Mouse (Mus musculus) cerebellum, adult 9-10 months (tissue): ENCODE measurements around the gene Neurl2.
"Not testable (repeated sequence)": the region's sequence is repeated elsewhere in the genome, so short reads cannot be mapped to it uniquely, and the experiment has no call there.

Experiments used
- DNase-seq: peaks from one replicate; pipeline ENCODE4 v3.0.0; 2022

Neurl2 gene

GRCm38 (mm10) chr2:164833314-164833959 is at the start of gene Neurl2:
Gene Neurl2 (minus strand): TSS chr2:164833456.
- DNase-seq: peak; percentile 95

DNA sequence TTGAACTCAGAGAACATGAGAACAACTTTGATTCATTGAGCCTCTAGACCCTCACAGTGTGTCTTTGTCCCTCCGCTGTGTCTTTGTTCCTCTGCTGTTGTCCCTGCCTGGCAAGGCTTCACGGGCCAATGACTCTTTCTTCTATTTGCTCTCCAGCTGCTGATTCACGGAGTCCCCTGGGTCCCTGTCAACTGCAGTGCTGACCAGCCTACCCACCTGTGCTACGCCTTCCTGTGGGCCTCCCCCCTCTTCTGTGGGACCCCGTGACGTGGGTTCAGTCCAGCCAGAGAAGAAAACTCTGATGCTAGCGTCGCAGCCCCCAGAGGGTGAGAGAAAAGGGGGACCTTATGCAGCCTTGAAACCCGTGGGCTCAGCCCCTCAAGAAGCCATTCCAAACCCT is 49.4 kb upstream of the Neurl2 start:
- peak; percentile 38 for DNase-seq

DNA sequence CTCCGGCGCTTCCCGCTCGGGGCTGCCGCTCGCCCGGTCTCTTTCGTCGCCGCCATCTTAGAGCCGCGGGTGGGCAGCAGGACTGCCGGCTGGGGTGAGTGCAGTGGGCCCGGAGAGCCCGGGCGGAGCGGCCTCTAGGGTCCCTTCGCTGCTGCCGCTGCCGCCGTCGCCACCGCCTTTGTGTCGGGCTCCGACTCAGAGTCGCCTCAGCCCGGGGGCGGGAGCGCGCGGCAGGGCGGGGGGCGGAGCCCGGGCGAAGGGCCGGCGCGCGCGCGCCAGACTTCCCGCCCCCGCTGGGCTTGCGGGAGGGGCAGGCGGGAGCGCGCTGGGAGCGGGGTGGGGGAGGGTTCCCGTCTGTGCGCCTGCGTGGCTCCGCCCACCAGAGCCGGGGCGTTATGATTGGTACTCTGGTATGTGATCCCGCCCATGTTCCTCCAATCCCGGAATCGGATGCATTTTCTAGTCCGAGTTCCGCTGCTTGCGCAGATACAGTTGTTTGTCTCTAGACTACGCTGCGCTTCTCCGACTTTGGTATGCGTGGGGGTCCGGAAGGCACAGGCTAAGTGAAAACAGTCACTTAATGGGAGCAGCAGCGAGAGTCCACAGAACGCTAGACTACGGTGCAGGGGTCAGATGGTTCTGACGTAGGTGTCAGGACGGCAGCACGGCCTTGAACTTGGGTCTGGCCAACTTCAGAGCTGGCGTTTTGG is 46.5 kb upstream of the Neurl2 start:
- DNase-seq: peak; percentile 95

- DNase-seq: peak; percentile 95
Observed at GRCm38 (mm10) chr2:164879228-164879567, 45.9 kb upstream of the Neurl2 start, which contains the start of gene Pcif1. Gene Pcif1 (plus strand): TSS chr2:164879304.

- peak; percentile 86 for DNase-seq
Observed at GRCm38 (mm10) chr2:164878509-164879227, 45.4 kb upstream of the Neurl2 start.

- peak; percentile 56 for DNase-seq
Observed at GRCm38 (mm10) chr2:164877376-164878215, 44.3 kb upstream of the Neurl2 start.

DNA sequence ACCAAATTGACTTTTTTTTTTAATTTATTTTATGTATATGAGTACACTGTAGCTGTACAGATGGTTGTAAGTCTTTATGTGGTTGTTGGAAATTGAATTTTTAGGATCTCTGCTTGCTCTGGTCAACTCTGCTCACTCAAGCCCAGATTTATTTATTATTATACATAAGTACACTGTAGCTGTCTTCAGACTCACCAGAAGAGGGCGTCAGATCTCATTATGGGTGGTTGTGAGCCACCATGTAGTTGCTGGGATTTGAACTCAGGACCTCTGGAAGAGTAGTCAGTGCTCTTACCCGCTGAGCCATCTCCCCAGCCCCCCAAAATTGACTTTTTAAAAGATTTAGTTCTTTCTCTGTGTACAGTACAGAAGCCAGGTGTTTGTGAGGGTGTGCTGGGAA is 42.4 kb upstream of the Neurl2 start:
- DNase-seq: not testable (repeated sequence)

- no peak for DNase-seq
Observed at GRCm38 (mm10) chr2:164874239-164874769, 41.0 kb upstream of the Neurl2 start.

DNA sequence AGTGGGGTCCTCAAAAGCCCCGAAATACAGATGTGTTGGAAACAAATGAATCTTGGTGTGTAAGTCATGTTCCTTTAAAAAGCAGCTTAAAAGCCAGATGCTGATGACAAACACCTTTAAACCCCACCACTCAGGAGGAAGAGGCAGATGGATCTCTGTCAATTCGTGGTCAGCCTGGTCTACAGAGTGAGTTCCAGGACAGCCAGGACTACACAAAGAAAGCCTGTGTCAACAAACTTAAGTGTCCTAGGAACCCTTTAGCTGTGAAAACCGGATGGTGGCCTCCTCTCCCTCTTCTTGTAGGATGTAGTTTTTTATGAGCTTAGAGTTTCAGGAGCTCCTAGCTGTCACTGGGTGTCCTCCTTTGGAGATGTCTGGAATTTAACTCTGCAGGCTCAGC is 40.4 kb upstream of the Neurl2 start:
- no peak for DNase-seq

DNA sequence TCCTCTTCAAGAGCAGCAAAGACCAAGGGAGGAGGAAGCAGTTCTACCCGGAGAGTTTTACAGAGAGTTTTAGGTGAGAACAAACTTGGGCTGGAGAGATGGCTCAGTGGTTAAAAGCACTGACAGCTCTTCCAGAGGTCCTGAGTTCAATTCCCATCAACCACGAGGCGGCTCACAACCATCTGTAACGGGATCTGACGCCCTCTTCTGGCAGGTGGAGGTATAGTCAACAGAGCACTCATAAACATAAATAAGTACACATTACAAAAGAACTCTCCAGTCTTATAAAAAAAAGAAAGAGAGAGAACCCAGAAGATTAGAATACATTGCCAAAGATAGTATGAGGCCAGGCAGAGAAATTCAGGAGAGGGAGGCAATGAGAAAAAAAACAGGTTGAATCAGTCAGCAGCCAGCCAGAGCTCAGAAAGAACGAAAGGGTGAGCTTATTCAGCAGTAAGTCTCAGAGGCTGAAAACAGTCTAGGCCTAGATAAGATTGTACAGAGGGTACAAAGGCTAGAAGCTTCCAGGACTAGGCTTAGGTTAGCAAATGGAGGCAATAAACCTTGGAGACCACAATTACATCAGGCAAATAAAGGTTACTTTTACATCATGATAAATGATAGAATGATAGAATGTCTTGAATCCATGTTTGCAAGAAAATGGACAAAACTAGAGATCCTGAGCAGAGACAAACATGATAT is 38.5 kb upstream of the Neurl2 start:
- no peak for DNase-seq

GRCm38 (mm10) chr2:164868491-164868890 is 35.2 kb upstream of the Neurl2 start:
- DNase-seq: no peak

DNA sequence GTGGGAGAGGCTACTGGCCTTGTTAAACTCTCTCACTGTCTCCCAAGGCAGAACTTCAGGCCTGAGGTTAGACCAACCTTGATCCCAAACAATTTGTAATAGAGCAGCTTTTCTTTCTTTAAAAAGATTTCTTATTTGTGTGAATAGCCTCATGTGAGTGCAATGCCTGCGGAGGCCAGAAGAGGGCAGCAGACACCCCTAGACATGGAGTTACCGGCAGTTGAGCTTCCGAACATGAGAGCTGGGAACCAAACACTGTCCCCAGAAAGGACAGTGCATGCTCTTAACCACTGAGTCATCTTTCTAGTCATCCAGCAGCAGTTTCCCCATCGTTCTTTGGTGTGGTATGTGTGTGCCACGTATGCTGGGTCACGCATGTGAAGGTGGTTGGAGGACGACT is 34.3 kb upstream of the Neurl2 start:
- DNase-seq: no peak

DNA sequence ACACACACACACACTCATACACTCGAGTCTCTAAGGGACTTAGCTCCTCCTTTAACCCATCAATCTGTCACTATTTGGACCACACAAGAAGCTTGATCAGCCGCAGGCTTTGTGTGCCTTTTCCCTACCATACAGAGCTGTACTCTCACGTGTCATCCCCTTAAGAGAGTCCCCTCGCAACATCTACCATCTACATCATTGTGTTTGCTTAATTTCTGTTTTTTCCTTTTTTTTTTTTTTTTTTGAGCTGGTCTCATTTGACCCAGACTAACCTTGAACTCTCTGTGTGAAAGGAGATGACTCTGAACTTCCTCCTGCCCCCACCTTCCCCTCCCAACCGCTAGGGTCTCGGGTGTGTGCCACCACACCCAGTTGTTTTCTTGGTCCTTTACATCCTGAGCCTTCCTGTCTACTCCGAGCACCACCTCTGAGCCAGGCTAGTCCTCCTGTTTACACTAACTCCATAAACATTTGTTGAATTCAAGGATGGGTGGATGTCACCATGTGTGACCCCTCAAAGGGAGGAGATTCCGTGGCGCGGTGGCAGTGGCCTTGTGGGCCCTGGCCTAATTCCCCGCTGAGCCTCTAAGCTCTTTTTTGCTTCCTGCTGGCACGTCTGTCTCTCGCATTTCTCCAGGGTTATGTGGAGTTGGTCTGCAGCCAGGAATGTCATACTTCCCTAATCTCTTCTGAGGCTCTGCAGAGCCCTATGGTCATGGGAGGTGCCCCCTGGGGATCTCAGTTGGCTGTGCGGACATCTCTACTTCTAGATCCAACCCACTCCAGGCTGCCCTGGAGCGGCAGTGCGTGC is 33.7 kb upstream of the Neurl2 start:
- DNase-seq: no peak

GRCm38 (mm10) chr2:164864593-164864992 is 31.3 kb upstream of the Neurl2 start:
- no peak for DNase-seq

GRCm38 (mm10) chr2:164863411-164863810 is 30.2 kb upstream of the Neurl2 start:
- not testable (repeated sequence) for DNase-seq

DNA sequence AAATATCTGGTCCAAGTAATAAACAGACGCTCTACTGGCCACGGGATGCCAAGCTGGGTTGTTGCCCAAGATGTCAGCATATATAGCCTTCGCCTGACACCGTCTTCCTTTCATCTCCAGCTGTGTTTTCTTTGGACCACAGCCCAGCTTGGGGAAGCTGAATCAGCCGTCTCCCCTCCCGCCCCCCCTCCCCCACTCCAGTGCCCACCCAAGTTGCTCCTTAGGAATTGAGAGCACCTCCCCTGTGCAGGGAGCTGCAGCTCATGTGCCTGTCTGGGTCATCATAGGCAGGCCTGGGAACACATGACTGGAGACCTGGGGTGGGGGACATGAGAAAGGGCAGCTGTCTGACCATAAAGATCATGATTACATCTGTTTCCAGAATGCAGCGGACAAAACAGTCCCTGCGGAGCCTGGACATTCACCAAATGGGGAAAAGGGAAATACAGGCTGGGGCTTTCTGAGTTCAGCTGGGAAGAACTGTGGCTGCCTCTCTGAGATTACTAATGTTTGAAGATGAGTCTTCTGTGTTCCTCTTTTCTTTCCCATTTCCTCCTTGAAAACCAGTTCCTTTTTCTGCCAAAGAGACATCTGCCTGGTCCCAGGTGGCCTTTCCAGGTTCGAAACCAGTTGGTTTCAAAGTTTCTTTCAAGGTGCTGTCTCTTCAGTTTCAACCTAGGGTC is 29.1 kb upstream of the Neurl2 start:
- no peak for DNase-seq

DNA sequence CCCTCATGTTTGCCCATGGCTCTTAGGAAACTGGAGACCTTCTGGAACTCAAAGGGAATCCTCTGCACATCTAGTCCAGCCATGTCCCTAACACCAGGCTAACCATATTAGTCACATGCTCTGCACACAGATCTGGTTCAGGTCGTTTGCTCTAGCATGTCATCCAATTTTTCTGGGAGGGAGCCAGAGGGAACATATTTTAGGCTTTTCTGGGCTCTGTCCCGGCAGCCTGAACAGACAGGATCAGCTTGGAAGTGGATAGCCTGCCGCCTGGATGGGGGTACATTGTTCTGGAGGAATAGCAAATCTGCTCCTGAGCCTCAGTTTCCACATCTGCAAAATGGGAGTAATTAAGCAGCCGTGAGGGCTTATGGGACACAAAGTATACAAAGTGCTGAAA is 27.8 kb upstream of the Neurl2 start:
- no peak for DNase-seq

DNA sequence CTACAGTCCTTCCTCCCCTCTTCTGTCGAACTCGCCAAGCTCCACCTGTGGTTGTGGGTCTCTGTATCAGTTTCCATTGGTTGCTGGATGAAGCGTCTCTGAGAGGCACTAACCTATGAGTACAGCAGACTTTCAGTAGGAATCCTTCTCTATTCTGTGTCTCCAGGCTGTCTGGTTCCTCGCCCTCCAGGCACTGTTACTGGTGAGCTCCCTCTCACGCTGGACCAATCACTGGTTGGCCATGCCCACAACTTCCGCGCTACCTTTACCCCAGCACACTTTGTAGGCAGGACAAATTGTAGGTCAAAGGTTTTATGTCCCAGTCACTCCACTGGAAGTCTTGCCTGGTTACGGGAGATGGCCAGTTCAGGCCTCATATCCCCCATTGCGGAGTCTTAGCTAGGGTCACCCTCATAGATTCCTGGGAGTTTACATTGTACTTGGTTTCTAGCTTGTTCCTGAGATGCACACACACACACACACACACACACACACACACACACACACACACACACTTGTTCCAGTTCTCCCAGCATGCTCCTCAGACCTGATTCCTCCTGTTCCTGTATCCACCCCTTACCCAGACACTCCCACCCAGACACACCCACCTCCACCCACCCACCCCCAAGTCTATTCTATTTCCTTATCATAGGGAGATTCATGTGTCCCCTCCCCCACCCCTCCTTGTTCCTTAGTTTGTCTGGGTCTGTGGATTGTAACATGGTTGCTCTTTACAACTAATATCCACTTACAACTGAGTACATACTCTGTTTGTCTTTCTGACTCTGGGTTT is 26.6 kb upstream of the Neurl2 start:
- DNase-seq: no peak

- no peak for DNase-seq
Observed at GRCm38 (mm10) chr2:164859155-164859554, 25.9 kb upstream of the Neurl2 start.
